Mouse (Mus musculus) gastrocnemius, adult 18-20 months (tissue): Measurements from ENCODE around the gene Sox5. TPM values are rescaled to one million over a fixed set of nuclear protein-coding genes. Genes with fewer than 3 reads are reported as not detected.
"Not testable (repeated sequence)": the region's sequence is repeated elsewhere in the genome, so short reads cannot be mapped to it uniquely, and the experiment has no call there.

Experiments
- DNase-seq: peaks from one replicate; pipeline ENCODE4 v3.0.0; 2021; ENCODE audit warnings: low spot score
- total RNA-seq, 2 experiments: library from RNA; stranded (reverse); gene quantifications; 2 replicates each; pipeline ENCODE4 v1.2.3; 2021

The Sox5 gene
- total RNA-seq, 2 experiments from 2014 or later, result 1.1 to 1.3 TPM

DNA sequence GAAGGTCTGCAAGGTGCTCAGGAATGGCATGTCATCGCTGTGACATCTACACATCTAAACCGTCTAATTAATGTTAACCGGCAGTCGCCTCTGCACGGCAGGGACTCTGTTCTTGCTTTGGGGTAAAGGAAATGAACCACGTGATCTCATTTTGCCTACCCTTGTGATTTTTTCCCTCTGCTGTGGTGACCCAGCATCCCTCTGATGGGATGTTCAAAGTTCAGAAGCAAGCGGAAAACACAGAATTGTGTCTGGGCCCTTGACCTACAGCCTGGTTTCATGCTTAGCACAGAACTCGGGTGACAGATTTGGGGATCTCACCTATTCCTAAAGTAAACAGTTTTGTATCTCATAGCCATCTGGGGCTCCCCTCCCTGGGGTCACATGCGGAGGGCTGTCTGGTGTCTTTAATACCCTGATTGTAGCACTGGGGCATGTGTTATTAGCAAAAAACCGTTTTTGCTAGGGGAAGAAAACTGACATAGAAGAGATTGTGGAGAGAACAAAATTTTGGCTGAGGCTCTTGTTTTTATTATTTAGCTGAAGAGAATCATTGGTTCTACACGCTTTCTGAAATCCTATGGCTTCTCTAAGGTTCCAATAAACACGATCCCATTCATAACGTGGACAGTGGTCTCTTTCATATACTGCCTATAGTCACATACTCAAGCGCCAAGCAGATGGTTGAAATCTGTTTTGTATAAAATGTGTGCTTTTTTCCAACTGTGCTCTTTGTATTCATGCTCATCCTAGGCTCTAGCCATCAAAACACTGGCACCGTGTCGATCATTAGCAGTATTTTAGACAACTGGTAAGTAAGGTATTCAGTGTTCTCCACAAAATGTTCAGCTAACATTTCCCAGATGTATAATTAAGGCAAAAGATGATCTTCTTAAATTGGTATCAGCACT lies 584.3 kb downstream of the Sox5 start:
- no peak for DNase-seq

DNA sequence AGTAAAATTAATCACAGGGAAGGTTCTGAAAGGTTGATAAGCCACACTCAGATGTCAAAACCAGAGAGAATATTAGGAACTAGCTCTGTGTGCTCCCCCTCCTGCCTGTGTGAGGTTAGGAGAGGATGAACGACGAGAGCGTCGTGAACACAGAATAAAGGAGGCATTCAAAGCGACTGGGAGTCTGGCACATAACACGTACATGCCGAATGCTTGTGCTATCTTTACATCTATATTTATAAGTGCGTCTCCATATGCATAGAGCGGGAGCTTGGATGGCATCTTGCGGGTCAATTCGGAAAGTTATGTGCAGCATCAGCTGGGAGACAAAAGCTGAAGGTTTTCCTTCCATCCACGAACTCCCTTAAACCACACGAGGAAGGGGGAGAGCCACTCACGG lies 585.8 kb downstream of the Sox5 start:
- DNase-seq, result no peak

GRCm38 (mm10) chr6:144183087-144183486 lies 598.7 kb downstream of the Sox5 start:
- DNase-seq, result no peak

GRCm38 (mm10) chr6:144182429-144182828 lies 599.3 kb downstream of the Sox5 start:
- not testable (repeated sequence) for DNase-seq

- no peak for DNase-seq
Measured at GRCm38 (mm10) chr6:144181083-144181866, 600.5 kb downstream of the Sox5 start.

DNA sequence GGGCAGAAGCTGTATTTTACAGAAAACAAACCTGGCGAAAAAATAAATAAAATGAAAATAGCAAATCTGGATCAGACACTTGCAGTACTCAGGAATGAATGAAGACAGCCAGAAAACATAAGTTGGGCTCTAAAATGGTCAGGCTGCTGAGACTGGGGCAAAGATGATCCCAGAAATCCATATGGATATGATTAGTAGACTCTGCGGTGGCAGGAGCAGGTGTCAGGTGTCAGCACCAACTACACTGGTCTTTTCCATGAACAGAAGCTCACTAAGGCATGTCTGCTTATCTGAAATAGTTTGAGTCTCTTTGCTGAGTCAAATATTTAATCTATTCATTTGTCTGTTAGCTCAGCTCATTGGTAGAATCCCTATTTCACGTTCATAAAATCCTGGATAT lies 602.7 kb downstream of the Sox5 start:
- DNase-seq, result no peak

DNA sequence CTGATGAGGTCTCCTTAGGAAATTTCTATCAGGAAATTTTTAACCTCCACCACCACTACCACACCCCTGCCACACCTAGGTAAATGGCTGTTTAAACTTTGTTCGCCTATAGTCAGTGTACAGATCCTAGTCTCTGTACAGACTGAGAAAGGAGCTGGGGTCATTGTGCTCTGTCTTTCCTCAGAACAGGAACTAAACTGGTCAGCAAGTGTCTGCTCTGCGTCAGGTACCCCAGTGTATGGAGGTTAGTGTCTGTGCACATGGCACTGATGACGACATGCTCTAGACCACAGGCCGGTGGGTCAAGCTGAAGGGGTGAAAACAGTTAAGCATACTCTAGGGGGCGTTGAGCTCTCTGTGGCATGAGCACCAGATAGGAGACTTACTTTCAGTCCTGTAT lies 605.1 kb downstream of the Sox5 start:
- DNase-seq, result no peak

GRCm38 (mm10) chr6:144175590-144175989 lies 606.2 kb downstream of the Sox5 start:
- no peak for DNase-seq

DNA sequence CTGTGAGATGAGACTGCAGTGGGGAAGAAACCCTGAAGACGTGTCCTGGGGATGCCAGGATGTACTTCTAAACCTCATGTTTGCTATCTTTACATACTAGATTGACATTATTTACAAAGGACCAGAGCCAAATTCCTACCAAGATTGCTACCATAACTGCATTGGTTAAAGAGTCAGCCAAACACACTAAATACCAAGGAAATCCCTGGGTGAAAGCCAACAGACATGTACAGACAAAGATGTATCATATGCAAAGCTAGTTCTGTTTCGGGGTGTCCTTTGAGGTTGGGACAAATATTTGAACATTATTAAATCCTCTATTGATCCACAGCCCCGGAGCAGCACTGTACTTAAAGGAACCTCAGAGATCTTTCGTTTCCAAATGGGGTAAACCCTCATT lies 611.2 kb downstream of the Sox5 start:
- DNase-seq, result no peak

- DNase-seq, result no peak
Measured at GRCm38 (mm10) chr6:144169791-144170190, 612.0 kb downstream of the Sox5 start.

GRCm38 (mm10) chr6:144168696-144169476 lies 612.9 kb downstream of the Sox5 start:
- no peak for DNase-seq

- no peak for DNase-seq
Measured at GRCm38 (mm10) chr6:144167058-144167457, 614.7 kb downstream of the Sox5 start.

DNA sequence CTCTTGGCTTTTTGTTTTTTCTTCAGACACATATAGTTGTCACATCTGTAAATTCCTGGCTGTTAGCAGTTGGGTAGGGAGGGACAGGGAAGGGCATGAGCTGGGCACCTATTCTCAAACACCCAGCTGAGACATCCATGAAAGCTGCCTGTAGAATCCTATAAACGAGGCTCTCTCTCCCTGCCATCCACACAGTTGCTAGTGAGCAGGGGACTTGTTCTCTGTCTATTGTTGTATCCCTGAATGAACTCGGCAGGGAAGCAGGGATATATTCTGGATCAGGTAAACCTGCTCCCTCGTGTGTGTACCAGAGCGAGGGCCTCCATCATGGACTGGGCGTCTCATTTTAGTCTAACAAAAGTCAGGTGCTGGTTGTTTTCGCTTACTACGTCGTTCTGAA lies 615.1 kb downstream of the Sox5 start:
- no peak for DNase-seq

- DNase-seq, result no peak
Measured at GRCm38 (mm10) chr6:144166104-144166503, 615.7 kb downstream of the Sox5 start.

DNA sequence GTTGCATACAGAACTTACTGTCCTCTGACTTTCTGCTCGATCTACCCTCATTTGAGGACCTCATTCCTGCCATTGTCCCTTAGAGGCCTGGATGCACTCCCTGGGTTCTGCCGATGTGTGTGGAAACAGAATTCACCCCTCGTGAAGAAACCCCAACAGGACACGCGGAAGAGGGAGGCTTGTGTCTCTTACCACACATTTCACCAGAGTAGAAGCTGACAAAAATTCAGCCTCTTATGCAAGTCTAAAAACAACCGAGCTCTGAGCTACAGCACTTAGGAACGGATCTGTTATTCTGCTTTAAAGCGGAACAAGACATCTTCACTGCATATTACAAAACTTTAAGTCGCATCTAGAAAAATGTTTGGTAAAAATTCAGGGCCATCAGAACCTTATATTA lies 618.3 kb downstream of the Sox5 start:
- DNase-seq, result no peak

- DNase-seq, result no peak
Measured at GRCm38 (mm10) chr6:144158637-144159036, 623.1 kb downstream of the Sox5 start.

GRCm38 (mm10) chr6:144154892-144155424 lies 626.8 kb downstream of the Sox5 start:
- no peak for DNase-seq

DNA sequence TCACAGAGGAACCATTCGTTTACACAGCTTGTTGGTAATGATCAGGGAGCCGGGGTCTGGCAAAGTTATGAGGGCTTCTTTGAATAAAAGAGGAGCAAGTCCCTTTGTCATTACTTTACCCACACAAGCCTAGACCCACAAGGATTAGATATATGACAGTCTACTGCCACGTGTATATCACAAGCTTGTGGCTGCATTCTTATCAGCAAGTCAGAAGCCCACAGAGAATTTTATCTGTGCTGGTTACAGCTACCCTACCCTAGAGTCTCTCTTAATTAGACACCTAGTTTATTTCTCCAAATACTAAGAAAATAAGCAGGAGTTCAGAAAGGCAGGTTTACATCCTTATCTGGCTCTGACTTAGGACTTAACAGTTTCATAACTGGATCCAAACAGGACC lies 629.8 kb downstream of the Sox5 start:
- DNase-seq, result no peak

DNA sequence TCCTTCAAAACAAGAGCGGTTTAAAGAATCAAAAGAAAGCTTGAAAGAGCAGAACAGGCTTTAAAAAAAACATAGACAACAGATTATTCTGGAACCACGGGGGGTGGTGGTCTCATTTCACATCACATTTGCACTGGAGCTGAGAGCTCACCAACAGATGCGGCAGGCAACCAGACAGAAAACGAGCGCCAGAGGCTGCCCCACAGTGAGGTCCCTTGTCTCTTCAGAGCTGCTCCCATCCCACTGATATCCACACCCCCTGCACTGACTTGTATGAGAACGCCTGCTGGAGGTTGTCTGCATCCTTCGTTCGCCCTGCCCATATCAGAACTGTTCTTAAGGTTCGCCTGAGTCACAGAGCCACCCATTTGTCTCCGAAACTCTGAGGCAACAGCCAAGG lies 630.7 kb downstream of the Sox5 start:
- DNase-seq, result no peak

- no peak for DNase-seq
Measured at GRCm38 (mm10) chr6:144137397-144137796, 644.4 kb downstream of the Sox5 start.

DNA sequence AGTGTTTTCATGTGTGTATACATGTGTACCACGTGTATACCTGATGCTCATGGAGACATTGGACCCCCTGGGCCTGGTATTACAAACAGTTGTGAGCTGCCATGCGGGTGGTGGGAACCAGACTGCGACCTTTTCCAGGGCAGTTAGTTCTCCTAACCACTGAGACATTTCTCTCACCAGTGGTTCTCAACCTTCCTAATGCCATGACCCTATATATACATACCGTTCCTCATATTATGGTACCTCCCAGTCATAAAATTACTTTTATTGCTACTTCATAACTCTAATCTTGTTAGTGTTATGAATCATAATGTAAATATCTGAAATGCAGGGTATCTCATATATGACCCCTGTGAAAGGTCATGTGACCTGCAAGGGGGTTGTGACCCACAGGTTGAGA lies 644.9 kb downstream of the Sox5 start:
- no peak for DNase-seq

DNA sequence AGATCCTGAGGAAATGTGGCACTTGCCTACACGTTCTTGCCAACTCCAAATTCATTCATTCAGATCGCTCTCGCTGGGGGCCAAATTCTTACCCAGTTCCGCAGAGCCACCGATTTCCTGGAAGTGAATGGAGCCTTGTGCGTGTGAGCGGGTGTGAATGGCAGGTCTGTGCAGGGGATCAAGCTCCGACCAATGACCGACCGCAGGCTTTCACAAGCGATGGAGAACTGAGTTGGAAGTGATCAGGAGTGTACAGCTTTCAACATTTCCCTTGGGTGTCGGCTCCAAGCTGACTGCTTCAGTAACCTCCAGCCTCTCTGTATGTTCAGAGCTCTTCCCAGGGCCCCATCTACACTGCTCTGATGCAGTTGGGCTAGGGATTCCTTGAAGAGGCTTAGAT lies 651.9 kb downstream of the Sox5 start:
- no peak for DNase-seq
